Mouse (Mus musculus) megakaryocyte, embryonic 14.5 days (primary cell): ENCODE results near the gene Rrp9.

Experiments used
- FLI1 ChIP-seq: IDR thresholded peaks from 2 replicates; pipeline ENCODE4 v1.6.1; 2012; ENCODE audit warnings: low read length, inconsistent platforms, mixed read lengths
- GATA1 ChIP-seq: IDR thresholded peaks from 3 replicates; pipeline ENCODE4 v1.6.1; 2012; ENCODE audit warnings: mixed read lengths, low read length, inconsistent platforms, borderline replicate concordance

GRCm38 (mm10) chr9:106461026-106461415 lies 14.7 kb upstream of the Rrp9 start:
- TF ChIP-seq GATA1 (no peak), FLI1 (no peak)
